Mouse (Mus musculus) adrenal gland (tissue): ENCODE data around the gene Glod4.
"Not testable (repeated sequence)": the region's sequence is repeated elsewhere in the genome, so short reads cannot be mapped to it uniquely, and the experiment has no call there.

ENCODE experiments used
- intact Hi-C: fragments of 180-260 bp; cut with DNase I; formaldehyde crosslinking; loops from one replicate; pipeline ENCODE4 v1.15.1; 2025

Glod4 gene

GRCm38 (mm10) chr11:76211595-76211994, 31.9 kb downstream of the Glod4 start:
- intact Hi-C loops, result not testable (repeated sequence)

- intact Hi-C loops, result no loop called here
Measured at GRCm38 (mm10) chr11:76210228-76210985, 33.1 kb downstream of the Glod4 start.

- intact Hi-C loops, result no loop called here
Measured at GRCm38 (mm10) chr11:76206793-76207192, 36.7 kb downstream of the Glod4 start.

GRCm38 (mm10) chr11:76201761-76202674, 41.5 kb downstream of the Glod4 start:
- intact Hi-C loops, result no loop called here

DNA sequence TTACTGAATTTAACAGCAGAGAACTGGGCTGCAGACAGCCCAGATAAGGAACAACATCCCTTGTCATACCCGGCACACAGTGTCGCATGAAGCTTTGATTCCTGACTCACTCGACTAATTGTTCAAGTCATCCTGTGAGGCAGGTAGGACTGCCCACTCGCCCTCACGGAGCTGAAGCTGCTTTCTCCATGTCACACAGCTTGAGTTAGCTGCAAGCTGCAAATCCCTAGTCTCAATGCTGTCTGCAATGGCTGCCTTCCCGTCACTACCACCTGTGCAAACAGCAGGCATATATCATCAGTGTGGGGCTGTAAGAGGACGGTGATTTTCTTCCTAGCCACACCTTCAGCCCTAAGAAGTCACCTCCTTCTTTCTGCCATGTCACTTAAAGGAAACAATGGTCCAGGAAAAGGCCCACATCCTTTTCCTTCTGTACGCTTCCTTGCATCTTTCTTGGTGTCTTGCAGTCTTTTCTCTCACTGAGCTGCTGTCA, 46.5 kb downstream of the Glod4 start:
- intact Hi-C loops, result no loop called here

- intact Hi-C loops, result no loop called here
Measured at GRCm38 (mm10) chr11:76196275-76196976, 47.1 kb downstream of the Glod4 start.

- intact Hi-C loops, result no loop called here
Measured at GRCm38 (mm10) chr11:76186908-76187307, 56.6 kb downstream of the Glod4 start.

DNA sequence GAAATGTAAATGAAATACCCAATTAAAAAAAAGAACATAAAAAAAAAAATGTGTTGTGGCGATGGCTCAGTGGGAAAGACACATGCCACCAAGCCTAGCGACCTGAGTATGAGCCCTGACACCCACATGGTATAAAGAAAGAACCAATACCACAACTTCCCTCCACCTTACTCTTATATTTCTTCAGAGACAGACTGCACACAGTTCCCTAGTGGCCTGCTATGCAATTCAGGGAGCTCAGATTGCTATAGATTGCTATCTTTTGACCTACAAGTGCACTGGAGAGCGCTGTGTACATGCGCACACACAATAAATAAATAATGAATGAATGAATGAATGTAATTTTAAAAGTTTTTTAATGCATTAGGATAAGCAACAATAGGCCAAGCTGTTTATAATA, 59.8 kb downstream of the Glod4 start:
- intact Hi-C loops, result loop anchor here (5.0 kb wide), 1 partner anchor 34 kb away; the partner anchor contains the start of genes Dbil5 and Gemin4

- intact Hi-C loops, result loop anchor here (5.0 kb wide), 1 partner anchor 37 kb away; the partner anchor contains the start of genes Dbil5 and Gemin4
Measured at GRCm38 (mm10) chr11:76180146-76180540, 63.4 kb downstream of the Glod4 start.

DNA sequence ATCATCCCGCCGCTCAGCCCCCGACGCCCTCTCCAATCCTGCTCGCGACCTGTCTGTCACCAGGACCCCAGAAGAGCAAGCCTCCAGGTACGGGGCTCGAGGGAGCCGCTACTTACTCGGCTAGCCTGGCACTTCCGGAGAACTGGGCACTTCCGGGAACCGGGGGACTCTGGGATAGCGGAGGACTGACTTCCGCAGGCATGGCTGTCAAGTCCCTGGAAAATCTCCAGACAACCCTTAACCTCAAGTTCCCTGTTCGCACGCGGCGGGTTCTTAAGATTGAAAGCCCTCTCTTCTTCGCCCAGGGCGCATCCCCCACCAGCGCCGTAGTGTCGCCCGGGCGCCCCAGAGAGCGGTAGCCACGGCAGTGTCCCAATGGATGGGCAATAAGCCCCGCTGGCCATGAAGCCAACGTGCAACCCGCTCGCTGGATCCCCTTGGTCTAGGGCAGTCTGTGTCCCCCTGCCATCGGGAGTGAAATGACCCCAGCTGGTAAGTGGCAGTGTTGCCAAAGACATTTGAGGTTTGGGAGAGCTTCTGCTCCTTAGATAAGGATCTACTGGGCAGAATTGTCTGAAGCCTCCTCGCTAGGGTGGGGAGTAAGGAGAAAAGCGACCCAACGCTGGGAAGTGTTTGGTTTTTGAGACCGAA, 63.9 kb downstream of the Glod4 start, which contains the start of the genes Vps53 and Fam57a:
Gene Vps53, minus strand, starts transcription at position 153 of the 651 bp plus-strand sequence.
Gene Fam57a, plus strand, starts transcription at position 177 of the 651 bp plus-strand sequence.
- intact Hi-C loops, result loop anchor here (5.0 to 10.0 kb wide), 2 partner anchors 38 to 225 kb away; partner anchors contain the start of genes Dbil5, Gemin4 and Timm22

GRCm38 (mm10) chr11:76178726-76179494, 64.6 kb downstream of the Glod4 start:
- intact Hi-C loops, result loop anchor here (10.0 kb wide), 1 partner anchor 226 kb away; the partner anchor contains the start of gene Timm22

DNA sequence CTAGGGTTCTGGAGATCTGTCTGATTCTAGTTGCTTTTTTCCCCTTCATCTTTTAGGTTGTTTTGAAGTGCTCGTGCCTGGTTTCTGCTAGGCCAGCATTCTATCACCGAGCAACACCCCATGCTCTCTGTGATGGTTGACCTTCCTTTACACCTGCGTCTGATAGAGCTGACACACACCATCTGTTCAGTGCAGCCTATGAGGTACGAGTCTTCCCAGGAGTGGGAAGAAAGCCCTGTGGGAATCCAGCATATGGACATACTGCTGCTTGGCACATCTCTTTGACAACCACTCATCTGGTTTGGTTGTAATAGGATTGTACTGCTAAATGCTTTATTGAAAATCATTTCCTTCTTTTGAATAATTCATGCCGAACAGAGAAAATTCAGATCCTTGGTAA, 73.3 kb downstream of the Glod4 start:
- intact Hi-C loops, result loop anchor here (5.0 to 10.0 kb wide), 2 partner anchors 235 to 393 kb away; partner anchors contain the start of gene Timm22

DNA sequence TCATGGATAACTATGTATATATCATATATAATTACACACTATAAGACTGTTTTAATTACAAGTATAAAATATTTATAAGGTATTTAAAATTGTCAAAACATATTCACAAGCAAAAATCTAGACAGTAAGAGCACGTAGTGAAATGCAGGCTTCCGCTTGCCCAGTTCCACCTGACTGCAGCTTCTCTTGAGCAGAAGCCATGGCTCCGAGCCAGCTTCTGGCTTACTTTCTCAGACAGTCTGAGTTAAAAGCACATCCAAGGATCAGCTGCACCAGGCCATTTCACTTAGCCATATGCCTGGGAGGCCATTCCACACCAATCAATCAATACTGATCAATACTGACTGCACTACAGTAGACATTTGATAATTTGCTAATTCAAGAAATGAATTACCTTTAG, 74.5 kb downstream of the Glod4 start:
- intact Hi-C loops, result loop anchor here (5.0 kb wide), 1 partner anchor 257 kb away; no protein-coding TSS in a partner anchor

GRCm38 (mm10) chr11:76167079-76167765, 76.3 kb downstream of the Glod4 start:
- intact Hi-C loops, result loop anchor here (1.0 to 5.0 kb wide), 2 partner anchors 81 to 255 kb away; no protein-coding TSS in a partner anchor

DNA sequence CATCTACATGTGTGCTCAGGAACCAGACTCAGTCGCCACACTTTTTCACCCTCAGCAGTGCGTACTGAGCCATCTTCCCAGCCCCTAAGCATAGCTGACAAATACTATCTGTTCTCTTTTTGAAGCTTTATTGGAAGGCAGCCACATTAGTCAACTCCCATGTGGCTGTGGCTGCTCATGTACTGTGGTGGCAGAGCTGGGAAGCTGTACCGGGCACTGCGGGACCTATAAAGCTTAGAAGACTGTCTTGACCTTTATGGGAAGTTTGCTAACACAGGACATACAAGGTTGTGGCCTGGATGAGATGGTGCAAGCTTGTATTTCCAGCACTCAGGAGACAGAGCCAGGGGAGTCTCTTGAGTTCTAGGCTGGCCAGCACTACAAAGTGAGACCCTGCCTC, 76.9 kb downstream of the Glod4 start:
- intact Hi-C loops, result loop anchor here (1.0 to 5.0 kb wide), 2 partner anchors 80 to 254 kb away; no protein-coding TSS in a partner anchor

GRCm38 (mm10) chr11:76160251-76160650, 83.3 kb downstream of the Glod4 start:
- intact Hi-C loops, result no loop called here

- intact Hi-C loops, result no loop called here
Measured at GRCm38 (mm10) chr11:76158375-76158774, 85.2 kb downstream of the Glod4 start.

DNA sequence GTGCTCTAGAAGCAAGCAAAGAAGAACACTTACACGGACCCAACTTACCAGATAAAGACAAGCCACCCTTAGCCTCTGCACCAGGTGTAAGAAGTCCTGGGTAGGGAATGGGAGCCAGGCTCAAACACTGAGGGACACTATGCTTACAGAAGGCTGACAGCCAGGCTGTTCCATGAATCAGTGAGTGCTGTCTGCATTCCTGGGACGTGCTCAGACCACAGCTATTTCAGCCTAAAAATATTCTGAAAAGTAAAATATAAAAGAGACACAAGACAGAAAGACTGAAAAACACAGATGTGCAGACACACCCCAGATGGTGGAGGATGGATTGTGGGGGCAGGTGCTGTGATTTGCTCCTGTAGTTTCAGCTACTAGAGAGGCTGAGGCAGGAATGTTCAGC, 88.7 kb downstream of the Glod4 start:
- intact Hi-C loops, result no loop called here

DNA sequence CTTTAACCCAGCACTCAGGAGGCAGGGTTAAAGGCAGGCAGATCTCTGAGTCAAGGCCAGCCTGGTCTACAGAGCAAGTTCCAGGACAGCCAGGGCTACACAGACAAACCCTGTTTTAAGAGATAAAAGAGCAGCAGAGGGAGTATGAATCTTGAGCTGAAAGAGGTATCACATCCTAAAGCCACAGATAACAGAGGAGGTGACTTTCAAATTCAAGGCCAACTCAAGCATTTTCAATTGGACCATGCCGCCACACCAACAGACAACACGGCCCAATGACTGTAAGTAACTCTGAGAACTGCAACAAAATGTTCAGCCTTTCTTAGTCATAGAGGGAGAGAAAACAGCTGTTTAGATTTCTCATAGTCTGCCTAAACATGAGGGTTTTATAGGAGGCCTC, 89.3 kb downstream of the Glod4 start:
- intact Hi-C loops, result no loop called here
